Mouse (Mus musculus) macrophage (primary cell): ENCODE measurements around the gene Lrrc28. TPM values are rescaled to one million over a fixed set of nuclear protein-coding genes. Genes with fewer than 3 reads are reported as not detected.

Experiments
- H3K27ac ChIP-seq: fragments of 350-480 bp; formaldehyde crosslinking; 2 replicates; pipeline ENCODE4 v1.9.0; 2021
- H3K36me3 ChIP-seq: fragments of 350-480 bp; formaldehyde crosslinking; 2 replicates; pipeline ENCODE4 v1.9.0; 2021; ENCODE audit errors: inconsistent target
- H3K4me3 ChIP-seq: fragments of 350-480 bp; formaldehyde crosslinking; 2 replicates; pipeline ENCODE4 v1.9.0; 2021; ENCODE audit errors: inconsistent target
- H3K79me2 ChIP-seq: fragments of 350-480 bp; formaldehyde crosslinking; 2 replicates; pipeline ENCODE4 v1.9.0; 2021; ENCODE audit errors: inconsistent target
- WGBS: methylation state at CpG from one replicate; pipeline ENCODE4 v1.1.7; 2026; ENCODE audit warnings: inconsistent platforms; ENCODE audit not compliant: missing documents; 5-methylcytosine and 5-hydroxymethylcytosine counted together
- polyA plus RNA-seq: library from polyadenylated mRNA; stranded (reverse); fragments of 250-400 nt; gene quantifications from 3 replicates; pipeline ENCODE4 v1.2.4, GENCODE M21; 2018; ENCODE audit warnings: inconsistent platforms
- total RNA-seq, 78 experiments: library from RNA; depleted of rRNA; stranded (reverse); fragments of 250-400 nt; gene quantifications; 1 replicate in 9 of 78; 2 replicates in 24 of 78; 3 replicates in 43 of 78; 4 replicates in 2 of 78; pipeline ENCODE4 v1.2.4; 2018; ENCODE audit warnings: inconsistent platforms in 56 of 78

The Lrrc28 gene
- 10 to 100 TPM in 14 of 26 experiments, 1 to 10 TPM in 12; 1.4 to 27.3 (median 10.7) TPM for total RNA-seq (2018; cell fraction: chromatin; rRNA removed)
- total RNA-seq (2018; cell fraction: cytosol; rRNA removed): 10 to 100 TPM in 1 of 26 experiments, 1 to 10 TPM in 25; 3.8 to 10.8 (median 6.8) TPM
- 10 to 100 TPM in 8 of 26 experiments, 1 to 10 TPM in 18; 1.7 to 20.6 (median 6.1) TPM for total RNA-seq (2018; cell fraction: nucleus; rRNA removed)
- polyA plus RNA-seq: 5.5 to 7.3 TPM (median 5.5 TPM) in 3 replicates

GRCm38 (mm10) chr7:67644833-67645680, at the start of gene Lrrc28:
Lrrc28 (minus strand) TSS chr7:67645268.
- Histone ChIP-seq H3K27ac (peak within 1 kb of the TSS; percentile 64), H3K79me2 (no peaks in the 10 kb centered on the region), H3K4me3 (peak within 1 kb of the TSS; percentile 97), H3K36me3 (no peaks in the 10 kb centered on the region)
- WGBS: under 1% methylated on average over 55 of the region's 55 CpGs

- WGBS: 95% methylated on average over 23 of the region's 23 CpGs
- no peaks in the 10 kb centered on the region for H3K36me3 ChIP-seq
- H3K4me3 ChIP-seq: no peak overlapping the region
- no peak overlapping the region for H3K27ac ChIP-seq
- no peaks in the 10 kb centered on the region for H3K79me2 ChIP-seq
Measured at GRCm38 (mm10) chr7:67692791-67693538, 47.9 kb upstream of the Lrrc28 start.

- Histone ChIP-seq H3K27ac (no peak overlapping the region), H3K4me3 (no peak overlapping the region), H3K79me2 (no peaks in the 10 kb centered on the region), H3K36me3 (no peaks in the 10 kb centered on the region)
- 86% methylated on average over 3 of the region's 3 CpGs for WGBS
Measured at GRCm38 (mm10) chr7:67692141-67692540, 47.1 kb upstream of the Lrrc28 start.

GRCm38 (mm10) chr7:67691036-67691435, 46.0 kb upstream of the Lrrc28 start:
- Histone ChIP-seq H3K79me2 (no peaks in the 10 kb centered on the region), H3K27ac (no peak overlapping the region), H3K36me3 (no peaks in the 10 kb centered on the region), H3K4me3 (no peak overlapping the region)
- WGBS: 81% methylated on average over 6 of the region's 6 CpGs

- Histone ChIP-seq H3K27ac (no peak overlapping the region), H3K4me3 (no peak overlapping the region), H3K79me2 (no peaks in the 10 kb centered on the region), H3K36me3 (no peaks in the 10 kb centered on the region)
- WGBS: 93% methylated on average over 7 of the region's 7 CpGs
Measured at GRCm38 (mm10) chr7:67689793-67690192, 44.7 kb upstream of the Lrrc28 start.

- H3K27ac ChIP-seq: no peak overlapping the region
- WGBS: 80% methylated on average over 3 of the region's 3 CpGs
- no peaks in the 10 kb centered on the region for H3K79me2 ChIP-seq
Measured at GRCm38 (mm10) chr7:67688281-67688680, 43.2 kb upstream of the Lrrc28 start.

GRCm38 (mm10) chr7:67686545-67686944, 41.5 kb upstream of the Lrrc28 start:
- no peaks in the 10 kb centered on the region for H3K79me2 ChIP-seq
- 100% methylated on average over 3 of the region's 3 CpGs for WGBS
- H3K27ac ChIP-seq: no peak overlapping the region
- no peaks in the 10 kb centered on the region for H3K36me3 ChIP-seq
- H3K4me3 ChIP-seq: no peak overlapping the region

More at GRCm38 (mm10) chr7:67688281-67688680, 43.2 kb upstream of the Lrrc28 start:
- H3K4me3 ChIP-seq: no peak overlapping the region
- no peaks in the 10 kb centered on the region for H3K36me3 ChIP-seq

- Histone ChIP-seq H3K4me3 (no peak overlapping the region), H3K27ac (no peak overlapping the region), H3K36me3 (no peaks in the 10 kb centered on the region), H3K79me2 (no peaks in the 10 kb centered on the region)
- WGBS: 91% methylated on average over 16 of the region's 16 CpGs
Measured at GRCm38 (mm10) chr7:67683006-67683405, 37.9 kb upstream of the Lrrc28 start.

- H3K4me3 ChIP-seq: no peak overlapping the region
- H3K36me3 ChIP-seq: no peaks in the 10 kb centered on the region
- 99% methylated on average over 9 of the region's 9 CpGs for WGBS
Measured at GRCm38 (mm10) chr7:67681078-67681477, 36.0 kb upstream of the Lrrc28 start.

GRCm38 (mm10) chr7:67678878-67679499, 33.9 kb upstream of the Lrrc28 start:
- Histone ChIP-seq H3K36me3 (no peaks in the 10 kb centered on the region), H3K4me3 (no peak overlapping the region), H3K79me2 (no peaks in the 10 kb centered on the region), H3K27ac (no peak overlapping the region)
- 97% methylated on average over 16 of the region's 16 CpGs for WGBS

More at GRCm38 (mm10) chr7:67681078-67681477, 36.0 kb upstream of the Lrrc28 start:
- Histone ChIP-seq H3K79me2 (no peaks in the 10 kb centered on the region), H3K27ac (no peak overlapping the region)

- no peaks in the 10 kb centered on the region for H3K36me3 ChIP-seq
- WGBS: 95% methylated on average over 4 of the region's 5 CpGs
- H3K4me3 ChIP-seq: no peak overlapping the region
- no peaks in the 10 kb centered on the region for H3K79me2 ChIP-seq
- no peak overlapping the region for H3K27ac ChIP-seq
Measured at GRCm38 (mm10) chr7:67673656-67674055, 28.6 kb upstream of the Lrrc28 start.

- Histone ChIP-seq H3K4me3 (no peak overlapping the region), H3K36me3 (no peaks in the 10 kb centered on the region), H3K27ac (no peak overlapping the region), H3K79me2 (no peaks in the 10 kb centered on the region)
- 8% methylated on average over 10 of the region's 10 CpGs for WGBS
Measured at GRCm38 (mm10) chr7:67672650-67673049, 27.6 kb upstream of the Lrrc28 start.

- no peaks in the 10 kb centered on the region for H3K79me2 ChIP-seq
- H3K27ac ChIP-seq: no peak overlapping the region
- 100% methylated on average over 1 of the region's 1 CpGs for WGBS
- H3K4me3 ChIP-seq: no peak overlapping the region
- no peaks in the 10 kb centered on the region for H3K36me3 ChIP-seq
Measured at GRCm38 (mm10) chr7:67670965-67671364, 25.9 kb upstream of the Lrrc28 start.

- Histone ChIP-seq H3K27ac (no peak overlapping the region), H3K36me3 (no peaks in the 10 kb centered on the region), H3K4me3 (no peak overlapping the region), H3K79me2 (no peaks in the 10 kb centered on the region)
- 93% methylated on average over 14 of the region's 14 CpGs for WGBS
Measured at GRCm38 (mm10) chr7:67663981-67664694, 19.1 kb upstream of the Lrrc28 start.
